Mouse (Mus musculus) forebrain, embryonic 11.5 days (tissue): ENCODE results near the gene Smpd3. TPM values are rescaled to one million over a fixed set of nuclear protein-coding genes. Genes with fewer than 3 reads are reported as not detected.

Source experiments
- ATAC-seq: fragments of 200-750 bp; cut with Nextera tagmentation; replicated peaks from 2 replicates; pipeline ENCODE4 v1.8.0; 2017; ENCODE audit warnings: moderate TSS enrichment; ENCODE audit not compliant: low FRiP score
- DNase-seq: peaks from one replicate; pipeline ENCODE4 v3.0.0-alpha.2; 2017; ENCODE audit warnings: low spot score
- H3K27ac ChIP-seq: fragments of 300-500 bp; sonication (generic); 2 replicates; pipeline ENCODE4 v1.5.1; 2014; ENCODE audit warnings: low read depth, low read length
- H3K27me3 ChIP-seq: fragments of 300-500 bp; sonication (generic); 2 replicates; pipeline ENCODE4 v1.6.1; 2014; ENCODE audit warnings: mild to moderate bottlenecking, low read length, mixed read lengths; ENCODE audit not compliant: control insufficient read depth, insufficient read depth
- H3K36me3 ChIP-seq: fragments of 300-500 bp; sonication (generic); 2 replicates; pipeline ENCODE4 v1.6.1; 2014; ENCODE audit warnings: mild to moderate bottlenecking, low read length, moderate library complexity, mixed read lengths; ENCODE audit not compliant: control insufficient read depth, insufficient read depth
- H3K4me1 ChIP-seq: fragments of 300-500 bp; sonication (generic); replicated peaks from 2 replicates; pipeline ENCODE4 v1.6.1; 2014; ENCODE audit warnings: low read length, mixed read lengths; ENCODE audit not compliant: control insufficient read depth, insufficient read depth
- H3K4me2 ChIP-seq: fragments of 300-500 bp; sonication (generic); 2 replicates; pipeline ENCODE4 v1.6.1; 2014; ENCODE audit warnings: low read depth, mild to moderate bottlenecking, low read length, moderate library complexity, mixed read lengths; ENCODE audit not compliant: severe bottlenecking
- H3K4me3 ChIP-seq: fragments of 300-500 bp; sonication (generic); 2 replicates; pipeline ENCODE4 v1.5.1; 2014; ENCODE audit warnings: low read depth, low read length
- H3K9ac ChIP-seq: fragments of 300-500 bp; sonication (generic); 2 replicates; pipeline ENCODE4 v1.6.1; 2014; ENCODE audit warnings: low read length
- H3K9me3 ChIP-seq: fragments of 300-500 bp; sonication (generic); 2 replicates; pipeline ENCODE4 v1.6.1; 2016; ENCODE audit warnings: low read length, mixed read lengths; ENCODE audit not compliant: control insufficient read depth
- WGBS: fragments of 180-500 bp; shearing (Covaris S2); extraction: QIAGEN DNeasy Blood & Tissue Kit; methylation state at CpG from one replicate; pipeline ENCODE4 v1.1.7; 2014; 5-methylcytosine and 5-hydroxymethylcytosine counted together
- polyA plus RNA-seq: library from polyadenylated mRNA; unstranded; fragments of >200 nt; fragmentation: Nextera tagmentation; extraction: Ambion mirVana; gene quantifications from 2 replicates; pipeline ENCODE4 v1.2.1, GENCODE M21; 2014

Smpd3 gene
- polyA plus RNA-seq, 1 experiment from 2014 or later, result 11.8 TPM

GRCm38 (mm10) chr8:106219620-106220019 is 118.2 kb downstream of the Smpd3 start:
- WGBS, result 96% methylated on average over 3 of the region's 3 CpGs
- no peak for DNase-seq
- no peak overlapping the region for H3K27ac ChIP-seq
- H3K4me2 ChIP-seq, result no peak overlapping the region
- no peaks in the 10 kb centered on the region for H3K4me1 ChIP-seq
- no peaks in the 10 kb centered on the region for H3K9me3 ChIP-seq
- no peak overlapping the region for H3K4me3 ChIP-seq
- H3K27me3 ChIP-seq, result no peaks in the 10 kb centered on the region
- ATAC-seq, result no peak
- no peak overlapping the region for H3K9ac ChIP-seq
- H3K36me3 ChIP-seq, result no peaks in the 10 kb centered on the region; the same call in 1 of the 2 replicates

- H3K9me3 ChIP-seq, result no peaks in the 10 kb centered on the region
- 95% methylated on average over 3 of the region's 3 CpGs for WGBS
- H3K4me3 ChIP-seq, result no peak overlapping the region
- DNase-seq, result no peak
- no peak overlapping the region for H3K9ac ChIP-seq
- no peak overlapping the region for H3K4me2 ChIP-seq
- ATAC-seq, result no peak
- peaks cover 8% of the 10 kb centered on the region; the same call in 1 of the 2 replicates for H3K4me1 ChIP-seq
- no peaks in the 10 kb centered on the region; the same call in 1 of the 2 replicates for H3K36me3 ChIP-seq
- H3K27ac ChIP-seq, result no peak overlapping the region
- no peaks in the 10 kb centered on the region for H3K27me3 ChIP-seq
Observed at GRCm38 (mm10) chr8:106213959-106214358, 123.8 kb downstream of the Smpd3 start.

GRCm38 (mm10) chr8:106211421-106211820 is 126.4 kb downstream of the Smpd3 start:
- no peaks in the 10 kb centered on the region for H3K9me3 ChIP-seq
- no peaks in the 10 kb centered on the region; the same call in 1 of the 2 replicates for H3K36me3 ChIP-seq
- DNase-seq (no peak), ATAC-seq (no peak)
- H3K4me2 ChIP-seq, result peak overlapping the region; percentile 84
- H3K27ac ChIP-seq, result peak overlapping the region; percentile 88; the same call in 1 of the 2 replicates
- H3K4me1 ChIP-seq, result peaks cover 8% of the 10 kb centered on the region; the same call in 1 of the 2 replicates
- H3K9ac ChIP-seq, result peak overlapping the region; percentile 89
- 5% methylated on average over 13 of the region's 13 CpGs for WGBS
- H3K27me3 ChIP-seq, result no peaks in the 10 kb centered on the region
- H3K4me3 ChIP-seq, result peak overlapping the region; percentile 85

DNA sequence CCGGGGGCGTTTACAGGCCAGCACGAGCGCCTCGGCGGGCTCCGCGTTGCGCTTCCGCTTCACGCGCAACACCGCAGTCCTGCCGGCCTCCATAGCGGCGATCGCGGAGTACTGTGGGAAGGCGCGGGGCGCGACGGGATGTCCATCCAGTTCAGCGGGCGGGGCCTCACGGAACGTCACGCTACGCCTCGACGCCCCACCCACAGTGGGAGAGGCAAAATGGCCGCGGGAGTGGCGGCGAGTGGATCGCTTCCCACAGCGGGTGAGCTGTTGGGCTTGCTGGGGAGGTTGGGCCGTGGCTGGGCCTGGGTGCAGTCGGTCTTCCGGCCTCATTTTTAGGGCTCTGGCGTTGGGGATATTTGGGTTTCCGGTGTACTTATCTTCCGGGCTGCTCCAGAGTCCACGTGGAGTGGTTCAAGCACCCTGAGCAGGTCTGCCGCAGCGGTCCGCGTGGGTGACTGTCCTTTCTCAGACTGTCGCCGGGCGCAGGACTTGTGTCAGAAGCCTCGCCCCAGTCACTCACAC is 126.9 kb downstream of the Smpd3 start, which contains the start of the genes Slc7a6os and Prmt7:
Slc7a6os (minus strand) TSS at position 115 of the 525 bp plus-strand sequence.
Prmt7 (plus strand) TSS at position 116 of the 525 bp plus-strand sequence.
- Histone ChIP-seq H3K4me3 (peak within 1 kb of the TSS; percentile 85), H3K36me3 (no peaks in the 10 kb centered on the region; the same call in 1 of the 2 replicates), H3K27me3 (no peaks in the 10 kb centered on the region), H3K9ac (peak within 1 kb of the TSS; percentile 89), H3K4me1 (peaks cover 8% of the 10 kb centered on the region; the same call in 1 of the 2 replicates), H3K4me2 (peak within 1 kb of the TSS; percentile 84), H3K27ac (peak within 1 kb of the TSS; percentile 88), H3K9me3 (no peaks in the 10 kb centered on the region)
- ATAC-seq (peak; percentile 99), DNase-seq (peak; percentile 97)
- under 1% methylated on average over 52 of the region's 52 CpGs for WGBS

- WGBS, result under 1% methylated on average over 35 of the region's 35 CpGs
- Histone ChIP-seq H3K4me2 (peak overlapping the region; percentile 84), H3K9me3 (no peaks in the 10 kb centered on the region), H3K27me3 (no peaks in the 10 kb centered on the region), H3K4me3 (peak overlapping the region; percentile 85), H3K27ac (peak overlapping the region; percentile 88), H3K9ac (peak overlapping the region; percentile 89), H3K36me3 (peaks cover 2% of the 10 kb centered on the region; the same call in 1 of the 2 replicates), H3K4me1 (peaks cover 8% of the 10 kb centered on the region; the same call in 1 of the 2 replicates)
- peak; percentile 75 for ATAC-seq
- no peak for DNase-seq
Observed at GRCm38 (mm10) chr8:106210035-106210731, 127.6 kb downstream of the Smpd3 start.

Other genes starting within 250 kb of the Smpd3 start
- 2.3 and 2.4 TPM in 2 replicates for gene Esrp2, start 201.0 kb downstream of the Smpd3 start, polyA plus RNA-seq
- gene Pla2g15, start 187.6 kb downstream of the Smpd3 start, polyA plus RNA-seq, result 7.1 and 7.4 TPM in 2 replicates
- gene Slc7a6, start 169.1 kb downstream of the Smpd3 start, polyA plus RNA-seq, result 103 and 106 TPM in 2 replicates
- gene Slc7a6os, start 127.1 kb downstream of the Smpd3 start, polyA plus RNA-seq, result 44.1 and 46.8 TPM in 2 replicates
- 68.8 and 73.1 TPM in 2 replicates for gene Prmt7, start 127.1 kb downstream of the Smpd3 start, polyA plus RNA-seq
- 32.8 and 34.0 TPM in 2 replicates for gene Zfp90, start 77.3 kb upstream of the Smpd3 start, polyA plus RNA-seq
- not detected in 2 replicates for gene 6030452D12Rik, start 162.5 kb upstream of the Smpd3 start, polyA plus RNA-seq
- 3.8 and 4.8 TPM in 2 replicates for gene Cdh3, start 172.9 kb upstream of the Smpd3 start, polyA plus RNA-seq
- 3.8 and 5.9 TPM in 2 replicates for gene Gm10073, start 235.5 kb upstream of the Smpd3 start, polyA plus RNA-seq